Mouse (Mus musculus) liver, adult (tissue): ENCODE measurements at regions not wholly inside any gene's neighbourhood (a gene's known extent, or its start where the extent isn't known, plus 50 kb on each side); places are given as distances from the start of the nearest gene placed in this dataset.

Experiments used
- GATA4 ChIP-seq: IDR thresholded peaks from 2 replicates; pipeline ENCODE4 v1.6.1; 2014; ENCODE audit warnings: mild to moderate bottlenecking, low read length; ENCODE audit not compliant: insufficient replicate concordance

DNA sequence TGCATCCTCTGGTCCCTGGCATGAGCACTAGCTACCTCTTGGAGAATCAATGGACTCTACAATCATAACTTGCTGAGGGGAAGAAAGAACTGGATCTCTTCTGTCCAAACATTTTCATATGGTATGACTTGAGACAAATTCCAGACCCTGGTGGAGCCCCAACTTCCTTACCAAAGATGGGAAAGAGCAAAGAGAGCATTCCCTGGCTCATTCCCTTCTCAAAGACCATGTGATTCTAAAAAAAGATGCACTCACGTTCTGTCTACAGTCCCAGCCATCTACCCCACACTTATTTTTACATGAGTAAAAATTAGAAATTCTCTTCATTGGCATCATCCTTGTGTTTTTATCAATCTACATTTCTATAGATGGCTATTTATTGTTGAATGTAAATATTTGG is 304.3 kb upstream of the Intu start:
- TF ChIP-seq GATA4 = no peak

- TF ChIP-seq GATA4 = no peak
Observed at GRCm38 (mm10) chr3:40243499-40244101, 287.5 kb upstream of the Intu start.

DNA sequence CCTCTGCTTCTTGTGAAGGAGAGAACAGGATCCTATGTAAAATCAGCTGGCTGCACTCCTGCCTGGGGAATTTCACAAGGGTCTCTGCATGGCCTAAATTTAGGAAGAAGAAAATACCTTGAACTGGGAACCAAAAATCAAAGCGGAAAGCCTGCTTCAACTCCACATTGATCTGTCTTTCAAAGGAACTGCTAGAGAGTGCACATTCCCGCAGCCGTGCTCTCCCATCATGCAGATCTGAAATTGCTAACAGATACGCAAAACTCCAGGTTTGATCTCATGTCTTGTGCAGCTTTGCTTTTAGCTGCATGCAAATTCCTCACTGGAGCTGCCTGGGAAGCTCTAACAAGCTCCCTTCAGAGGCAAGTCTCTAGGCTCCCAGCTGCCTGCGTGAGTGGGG is 276.7 kb upstream of the Intu start:
- TF ChIP-seq GATA4 = no peak

DNA sequence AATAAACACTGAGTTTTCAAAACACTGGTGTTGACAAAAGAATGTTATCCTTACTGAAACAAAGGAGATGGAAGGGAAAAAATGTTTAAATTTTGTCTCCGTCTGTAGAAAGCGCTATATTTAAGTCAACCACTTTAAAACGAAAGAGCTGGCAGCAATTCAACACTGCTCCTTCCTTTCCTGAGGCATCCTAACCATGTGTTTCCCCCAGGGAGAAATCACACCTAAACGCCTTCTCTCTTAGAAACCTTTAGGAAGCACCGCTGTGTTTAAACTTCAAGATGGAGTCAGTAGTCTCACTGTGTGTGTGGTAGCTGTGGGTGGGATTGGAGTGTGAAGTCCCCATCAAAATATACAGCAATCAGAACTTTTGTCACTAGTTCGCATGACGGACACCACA is 268.6 kb upstream of the Intu start:
- TF ChIP-seq GATA4 = no peak

DNA sequence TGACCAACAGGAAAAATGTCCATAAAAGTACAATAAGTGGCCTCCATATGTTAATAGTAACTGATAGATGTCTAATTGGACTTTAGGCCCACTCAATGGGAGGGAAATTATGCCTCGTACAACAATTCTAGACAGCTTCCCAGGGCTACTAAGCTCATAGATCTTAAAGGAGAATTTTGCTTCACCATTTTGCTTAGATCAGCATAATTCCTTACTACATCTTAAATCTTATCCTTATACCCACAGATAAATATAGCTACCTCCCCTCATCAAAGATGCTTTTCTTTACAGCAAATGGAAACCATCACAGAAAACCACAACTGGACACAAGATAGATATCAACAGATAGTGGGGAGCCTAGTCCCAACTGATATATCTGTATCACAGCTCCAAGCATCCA is 263.6 kb upstream of the Intu start:
- TF ChIP-seq GATA4 = no peak

GRCm38 (mm10) chr3:40282926-40283325 is 248.2 kb upstream of the Intu start:
- no peak for TF ChIP-seq GATA4

GRCm38 (mm10) chr3:40286959-40287710 is 244.0 kb upstream of the Intu start:
- no peak for TF ChIP-seq GATA4

DNA sequence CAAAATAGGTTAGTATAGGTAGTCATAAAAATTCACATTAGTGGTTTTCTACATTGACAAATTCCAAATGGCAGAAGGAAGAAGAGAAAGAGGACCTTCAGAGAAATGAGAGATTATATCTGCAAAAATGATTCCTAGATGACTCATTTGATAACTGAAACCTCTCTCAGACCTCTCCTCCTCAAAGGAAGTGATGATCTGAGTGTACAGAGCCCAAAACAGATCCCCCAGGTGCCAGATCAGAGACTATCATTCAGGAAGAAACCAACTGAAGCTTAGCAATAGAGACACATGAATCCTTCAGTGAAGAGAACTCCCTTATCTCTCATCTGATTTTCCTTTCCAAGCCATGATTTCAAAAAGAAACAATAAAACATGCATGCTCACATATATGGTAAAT is 234.0 kb upstream of the Intu start:
- no peak for TF ChIP-seq GATA4

DNA sequence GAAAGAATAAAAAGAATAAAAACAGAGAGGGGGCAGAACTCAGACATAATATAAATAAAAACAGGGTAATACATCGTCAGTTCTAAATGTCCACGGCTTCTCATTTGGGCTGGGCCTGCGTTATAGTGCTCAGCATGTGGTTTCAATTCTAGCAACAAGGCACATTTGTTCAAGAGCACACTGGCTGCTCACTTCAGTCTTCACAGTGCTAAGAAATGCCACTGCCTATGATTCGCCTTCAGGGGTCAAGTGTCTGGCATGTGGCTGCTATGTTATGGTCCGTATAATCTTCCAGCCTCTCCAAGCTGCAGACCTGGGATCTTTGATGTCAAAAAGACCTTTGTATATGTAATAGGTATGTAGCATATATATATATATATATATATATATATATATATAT is 210.8 kb upstream of the Intu start:
- TF ChIP-seq GATA4 = no peak

GRCm38 (mm10) chr3:40325872-40326803 is 204.9 kb upstream of the Intu start:
- TF ChIP-seq GATA4 = no peak

GRCm38 (mm10) chr3:40339492-40340030 is 191.5 kb upstream of the Intu start:
- no peak for TF ChIP-seq GATA4

DNA sequence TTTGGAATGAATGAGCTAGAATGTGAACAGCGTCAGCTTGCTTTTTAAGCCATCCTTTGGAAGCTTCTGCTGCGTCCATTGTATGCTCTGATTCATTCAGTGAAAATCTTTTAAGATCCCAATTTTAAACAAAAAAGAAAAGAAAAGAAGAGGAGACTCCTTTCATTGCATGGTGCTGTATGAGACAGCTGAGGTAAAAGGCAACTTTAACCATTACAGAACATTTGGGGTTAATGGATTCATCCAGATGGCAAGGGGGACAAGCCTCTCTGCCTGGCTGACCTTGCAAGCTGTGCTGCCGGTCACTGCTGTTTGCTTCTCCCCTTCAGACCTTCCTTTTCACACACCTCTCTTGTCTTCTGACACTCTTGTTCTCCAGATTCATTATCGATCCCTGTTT is 176.0 kb upstream of the Intu start:
- TF ChIP-seq GATA4 = no peak

DNA sequence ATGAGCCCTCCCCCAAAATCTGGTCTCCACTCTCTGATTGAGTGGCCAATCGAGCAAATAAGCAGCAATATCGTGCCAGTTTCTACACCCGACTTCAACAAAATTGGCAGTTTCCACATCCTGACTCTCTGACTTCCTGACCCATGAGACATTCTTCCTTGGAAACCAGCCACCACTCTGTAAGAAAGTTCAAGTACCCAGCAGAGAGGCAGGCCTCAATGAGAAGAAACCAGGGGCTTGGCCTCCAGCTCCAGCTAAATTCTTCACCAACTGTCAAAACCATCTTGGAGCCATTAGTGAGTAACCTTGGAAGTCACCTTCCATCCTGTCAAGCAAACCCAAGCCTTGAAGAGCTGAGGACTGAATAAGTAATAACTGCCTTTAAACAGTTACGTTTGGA is 162.7 kb upstream of the Intu start:
- no peak for TF ChIP-seq GATA4

DNA sequence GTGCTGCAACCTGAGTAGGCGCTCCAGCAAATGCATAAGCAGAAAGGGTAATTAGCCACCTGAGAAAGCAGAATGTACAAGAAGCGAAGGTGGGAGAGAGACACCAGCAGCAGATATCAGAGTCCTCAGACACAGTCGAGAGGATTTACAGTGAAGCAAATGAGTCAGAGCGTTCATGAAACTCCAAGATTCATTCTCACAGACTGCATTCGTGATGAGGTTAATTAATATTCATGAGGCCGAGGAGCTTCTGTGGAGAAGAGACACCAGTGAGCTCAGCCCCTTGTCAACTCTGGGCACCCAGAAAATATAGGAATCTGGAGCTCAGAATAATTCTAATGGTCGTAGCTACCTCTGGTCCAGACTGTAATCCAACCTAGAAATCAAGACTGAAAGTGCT is 159.7 kb upstream of the Intu start:
- TF ChIP-seq GATA4 = no peak

DNA sequence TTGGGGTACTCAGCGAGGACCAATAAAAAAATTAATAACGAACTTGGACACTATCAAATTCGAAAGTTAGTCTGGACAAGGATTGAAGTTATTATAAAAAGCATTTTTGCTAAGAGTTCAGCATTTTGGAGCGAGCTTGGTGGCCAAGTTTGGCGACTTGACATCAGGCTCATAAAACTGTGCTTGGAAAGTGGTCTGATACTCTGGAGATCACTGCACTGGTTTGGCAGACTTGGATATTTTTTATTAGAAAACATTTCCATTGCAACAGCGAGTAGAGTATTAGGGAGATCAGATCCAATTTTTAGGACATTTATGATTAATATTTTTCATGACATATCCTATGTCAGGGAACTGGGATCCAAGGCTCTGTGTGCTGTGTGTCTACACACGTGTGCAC is 153.7 kb upstream of the Intu start:
- TF ChIP-seq GATA4 = no peak

DNA sequence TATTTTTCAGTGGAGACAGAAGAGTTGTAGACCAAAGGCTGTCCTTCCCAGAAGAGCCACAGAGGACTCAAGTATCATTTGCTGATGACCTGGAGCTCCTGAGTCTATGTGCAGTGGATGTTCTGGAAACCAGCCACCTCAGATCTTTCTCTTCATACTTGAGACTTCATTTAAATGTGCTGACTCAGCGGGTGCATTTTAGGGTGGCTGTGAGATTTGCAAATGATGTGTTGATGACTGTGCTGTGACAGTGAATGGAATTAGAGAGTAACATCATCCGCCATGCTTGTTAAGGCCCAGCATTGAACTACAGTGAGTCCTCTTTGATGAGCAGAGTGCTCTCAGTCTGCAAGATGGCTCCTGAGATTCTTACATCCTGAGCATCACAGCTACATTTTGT is 152.0 kb upstream of the Intu start:
- TF ChIP-seq GATA4 = no peak

GRCm38 (mm10) chr3:40391631-40392030 is 139.5 kb upstream of the Intu start:
- TF ChIP-seq GATA4 = no peak
